Mouse (Mus musculus): Measurements from ENCODE around the gene Hspa1b.

- TF ChIP-seq ZNF384 (IDR thresholded peaks at IDR 0.05; ENCODE audit: low read depth, low read length) (no peak), CHD2 (IDR thresholded peaks at IDR 0.05; ENCODE audit: low read depth, low read length) (no peak), ZC3H11A (IDR thresholded peaks at IDR 0.05; ENCODE audit: borderline replicate concordance, low read depth, low read length) (no peak), MAFK (IDR thresholded peaks at IDR 0.05; ENCODE audit: insufficient read depth, low read depth, low read length) (no peak)
Measured at GRCm38 (mm10) chr17:34981690-34982180, 22.7 kb upstream of the Hspa1b start, which contains the start of gene Lsm2.
